Mouse (Mus musculus) MEL (cell line): ENCODE data around the gene Iqch. TPM values are rescaled to one million over a fixed set of nuclear protein-coding genes. Genes with fewer than 3 reads are reported as not detected.

ENCODE experiments used
- DNase-seq: peaks from one replicate; pipeline ENCODE4 v3.0.0; 2011; ENCODE audit warnings: low read depth, low spot score
- H3K27ac ChIP-seq: 2 replicates; pipeline ENCODE4 v1.5.1; 2012; ENCODE audit warnings: low read depth, mild to moderate bottlenecking, control low read depth, low read length, moderate library complexity; ENCODE audit not compliant: control insufficient read depth
- H3K27me3 ChIP-seq, 2 experiments: fragments of 150-350 bp in 1 of 2; sonication (generic) in 1 of 2; 2 replicates each; pipeline ENCODE4 v1.6.1; 2012; ENCODE audit warnings: low read length in 2 of 2, mild to moderate bottlenecking in 2 of 2, improper control_type of control experiment in 1 of 2, moderate library complexity in 1 of 2; ENCODE audit not compliant: insufficient read depth in 2 of 2, control insufficient read depth in 1 of 2
- H3K36me3 ChIP-seq, 2 experiments: 2 replicates each; pipeline ENCODE4 v1.6.1; 2012 to 2014; ENCODE audit warnings: low read length in 2 of 2, improper control_type of control experiment in 1 of 2, inconsistent platforms in 1 of 2, mild to moderate bottlenecking in 1 of 2; ENCODE audit not compliant: insufficient read depth in 2 of 2, control insufficient read depth in 1 of 2
- H3K4me1 ChIP-seq, 2 experiments: fragments of 150-350 bp in 1 of 2; sonication (generic) in 1 of 2; 2 replicates each; pipeline ENCODE4 v1.6.1; 2012; ENCODE audit warnings: low read length in 2 of 2, improper control_type of control experiment in 1 of 2, mild to moderate bottlenecking in 1 of 2; ENCODE audit not compliant: insufficient read depth in 2 of 2, control insufficient read depth in 1 of 2
- H3K4me3 ChIP-seq, 2 experiments: fragments of 150-350 bp in 1 of 2; sonication (generic) in 1 of 2; 2 replicates each; pipeline ENCODE4 v1.5.1; 2012; ENCODE audit warnings: low read depth in 2 of 2, low read length in 2 of 2, mild to moderate bottlenecking in 2 of 2, moderate library complexity in 2 of 2, control low read depth in 1 of 2, improper control_type of control experiment in 1 of 2; ENCODE audit not compliant: control insufficient read depth in 1 of 2, insufficient read depth in 1 of 2
- H3K79me2 ChIP-seq: 2 replicates; pipeline ENCODE4 v1.6.1; 2012; ENCODE audit warnings: mild to moderate bottlenecking, low read length, moderate library complexity; ENCODE audit not compliant: control insufficient read depth, poor library complexity, insufficient read depth
- H3K9ac ChIP-seq: 2 replicates; pipeline ENCODE4 v1.6.1; 2012; ENCODE audit warnings: low read depth, mild to moderate bottlenecking, control low read depth, low read length, moderate library complexity; ENCODE audit not compliant: control insufficient read depth, poor library complexity, severe bottlenecking
- H3K9me3 ChIP-seq: fragments of 150-350 bp; sonication (generic); replicated peaks from 2 replicates; pipeline ENCODE4 v1.6.1; 2012; ENCODE audit warnings: mild to moderate bottlenecking, low read length, improper control_type of control experiment, moderate library complexity; ENCODE audit not compliant: insufficient read depth
- CHD1 ChIP-seq: IDR thresholded peaks from 2 replicates; pipeline ENCODE4 v1.6.1; 2012; ENCODE audit warnings: low read depth, mild to moderate bottlenecking, inconsistent platforms, low read length, improper control_type of control experiment
- E2F4 ChIP-seq: IDR thresholded peaks from 2 replicates; pipeline ENCODE4 v1.6.1; 2011; ENCODE audit warnings: low read depth, low read length, improper control_type of control experiment, borderline replicate concordance
- EP300 ChIP-seq, 2 experiments: IDR thresholded peaks; 2 replicates each; pipeline ENCODE4 v1.6.1; 2011; ENCODE audit warnings: improper control_type of control experiment in 2 of 2, low read length in 2 of 2, low read depth in 1 of 2, mild to moderate bottlenecking in 1 of 2
- GABPA ChIP-seq: IDR thresholded peaks from 2 replicates; pipeline ENCODE4 v1.6.1; 2012; ENCODE audit warnings: low read depth, mild to moderate bottlenecking, inconsistent platforms, low read length, improper control_type of control experiment, moderate library complexity
- MEF2A ChIP-seq: IDR thresholded peaks from 2 replicates; pipeline ENCODE4 v1.6.1; 2014; ENCODE audit warnings: low read depth, mild to moderate bottlenecking, inconsistent platforms, low read length, improper control_type of control experiment; ENCODE audit not compliant: poor library complexity, insufficient replicate concordance, severe bottlenecking; ENCODE audit errors: extremely low read depth
- NELFE ChIP-seq: IDR thresholded peaks from 2 replicates; pipeline ENCODE4 v1.6.1; 2011; ENCODE audit warnings: low read depth, low read length, improper control_type of control experiment
- NRF1 ChIP-seq: IDR thresholded peaks from 2 replicates; pipeline ENCODE4 v1.6.1; 2014; ENCODE audit warnings: low read depth, mild to moderate bottlenecking, inconsistent platforms, low read length, improper control_type of control experiment, moderate library complexity; ENCODE audit not compliant: poor library complexity, insufficient read depth, severe bottlenecking
- POLR2A ChIP-seq, 2 experiments: IDR thresholded peaks; 2 replicates each; pipeline ENCODE4 v1.6.1; 2011 to 2012; ENCODE audit warnings: low read length in 2 of 2, mild to moderate bottlenecking in 2 of 2, control low read depth in 1 of 2, improper control_type of control experiment in 1 of 2, low read depth in 1 of 2, moderate library complexity in 1 of 2; ENCODE audit not compliant: control insufficient read depth in 1 of 2, insufficient read depth in 1 of 2, poor library complexity in 1 of 2
- POLR2AphosphoS2 ChIP-seq: IDR thresholded peaks from 2 replicates; pipeline ENCODE4 v1.6.1; 2011; ENCODE audit warnings: low read length, improper control_type of control experiment
- RAD21 ChIP-seq: IDR thresholded peaks from 2 replicates; pipeline ENCODE4 v1.6.1; 2011; ENCODE audit warnings: mild to moderate bottlenecking, low read depth, low read length, improper control_type of control experiment
- SIN3A ChIP-seq: IDR thresholded peaks from 2 replicates; pipeline ENCODE4 v1.6.1; 2012; ENCODE audit warnings: low read length, improper control_type of control experiment, inconsistent platforms
- TAL1 ChIP-seq: IDR thresholded peaks from 2 replicates; pipeline ENCODE4 v1.6.1; 2012; ENCODE audit warnings: mild to moderate bottlenecking, inconsistent platforms, low read length, moderate library complexity, mixed read lengths
- TCF12 ChIP-seq: IDR thresholded peaks from 2 replicates; pipeline ENCODE4 v1.6.1; 2014; ENCODE audit warnings: low read depth, mild to moderate bottlenecking, inconsistent platforms, low read length, improper control_type of control experiment, moderate library complexity
- USF1 ChIP-seq: IDR thresholded peaks from 2 replicates; pipeline ENCODE4 v1.6.1; 2014; ENCODE audit warnings: low read depth, mild to moderate bottlenecking, inconsistent platforms, low read length, improper control_type of control experiment, moderate library complexity
- USF2 ChIP-seq, 2 experiments: IDR thresholded peaks; 2 replicates each; pipeline ENCODE4 v1.6.1; 2011 to 2012; ENCODE audit warnings: improper control_type of control experiment in 2 of 2, low read length in 2 of 2, borderline replicate concordance in 1 of 2, inconsistent platforms in 1 of 2, low read depth in 1 of 2, mild to moderate bottlenecking in 1 of 2; ENCODE audit not compliant: insufficient read depth in 1 of 2
- ZKSCAN1 ChIP-seq: IDR thresholded peaks from 2 replicates; pipeline ENCODE4 v1.6.1; 2012; ENCODE audit warnings: low read depth, mild to moderate bottlenecking, inconsistent platforms, low read length, improper control_type of control experiment, moderate library complexity
- polyA plus RNA-seq, 2 experiments: library from polyadenylated mRNA; stranded (reverse) in 1 of 2; unstranded in 1 of 2; fragments of >175 nt in 1 of 2; fragments of >200 nt in 1 of 2; gene quantifications; 2 replicates each; pipeline versions ENCODE4 v1.2.1 to v1.2.4; 2012; ENCODE audit warnings: low replicate concordance in 2 of 2, low read depth in 1 of 2; ENCODE audit not compliant: insufficient read length in 2 of 2, insufficient read depth in 1 of 2, missing spikeins in 1 of 2
- total RNA-seq: library from RNA; depleted of rRNA; stranded (reverse); fragments of 300-350 nt; gene quantifications from 2 replicates; pipeline ENCODE4 v1.2.3, GENCODE M21; 2012

Gene Iqch
- total and polyA plus RNA-seq, 3 experiments, result not detected

- DNase-seq, result no peak
- H3K27me3 ChIP-seq, result no peaks in the 10 kb centered on the region; a peak in 1 of 4 replicates
- H3K9ac ChIP-seq, result no peak overlapping the region
- H3K4me1 ChIP-seq, result peaks cover 0 to 9% of the 10 kb centered on the region in 2 experiments; a peak in 2 of 4 replicates
- H3K27ac ChIP-seq, result no peak overlapping the region
- H3K79me2 ChIP-seq, result no peaks in the 10 kb centered on the region
- H3K4me3 ChIP-seq, result no peak overlapping the region
- H3K36me3 ChIP-seq, result peaks cover 0 to 8% of the 10 kb centered on the region in 2 experiments; a peak in 2 of 4 replicates
- no peaks in the 10 kb centered on the region for H3K9me3 ChIP-seq
- no peak for TF ChIP-seq EP300 (IDR thresholded peaks at IDR 0.05; ENCODE audit: low read depth in 1 of 2, low read length in 2 of 2)
- no peak for TF ChIP-seq RAD21
- TF ChIP-seq CHD1, result no peak
- TF ChIP-seq GABPA, result no peak
- TF ChIP-seq USF1, result no peak
- no peak for TF ChIP-seq ZKSCAN1
- no peak for TF ChIP-seq USF2 (IDR thresholded peaks at IDR 0.05; ENCODE audit: borderline replicate concordance in 1 of 2, insufficient read depth in 1 of 2, low read depth in 1 of 2, low read length in 2 of 2)
- no peak for TF ChIP-seq E2F4
- no peak for TF ChIP-seq POLR2A (IDR thresholded peaks at IDR 0.05; ENCODE audit: control insufficient read depth in 1 of 2, insufficient read depth in 1 of 2, low read depth in 1 of 2, low read length in 2 of 2, poor library complexity in 1 of 2)
- TF ChIP-seq NRF1, result no peak
These were observed 5.6 kb downstream of the Iqch start for GRCm38 (mm10) chr9:63596660-63597059.

GRCm38 (mm10) chr9:63595652-63596051, 6.6 kb downstream of the Iqch start:
- DNase-seq, result no peak
- Histone ChIP-seq H3K9me3 (no peaks in the 10 kb centered on the region), H3K27me3 (no peaks in the 10 kb centered on the region; a peak in 1 of 4 replicates), H3K27ac (no peak overlapping the region), H3K36me3 (peaks cover 0 to 8% of the 10 kb centered on the region in 2 experiments; a peak in 2 of 4 replicates), H3K9ac (no peak overlapping the region), H3K4me3 (no peak overlapping the region), H3K79me2 (no peaks in the 10 kb centered on the region), H3K4me1 (peaks cover 0 to 11% of the 10 kb centered on the region in 2 experiments; a peak in 2 of 4 replicates)
- TF ChIP-seq POLR2A (IDR thresholded peaks at IDR 0.05; ENCODE audit: control insufficient read depth in 1 of 2, insufficient read depth in 1 of 2, low read depth in 1 of 2, low read length in 2 of 2, poor library complexity in 1 of 2) (no peak), TCF12 (no peak), NELFE (no peak), POLR2AphosphoS2 (no peak), CHD1 (no peak), TAL1 (no peak), SIN3A (no peak), MEF2A (no peak)
